Mouse (Mus musculus): Measurements from ENCODE around the gene Ccnjl. TPM values are rescaled to one million over a fixed set of nuclear protein-coding genes. Genes with fewer than 3 reads are reported as not detected.

Gene Ccnjl
- 17.2 and 26.0 TPM in 2 replicates for polyA plus RNA-seq (2012; rRNA removed)

DNA sequence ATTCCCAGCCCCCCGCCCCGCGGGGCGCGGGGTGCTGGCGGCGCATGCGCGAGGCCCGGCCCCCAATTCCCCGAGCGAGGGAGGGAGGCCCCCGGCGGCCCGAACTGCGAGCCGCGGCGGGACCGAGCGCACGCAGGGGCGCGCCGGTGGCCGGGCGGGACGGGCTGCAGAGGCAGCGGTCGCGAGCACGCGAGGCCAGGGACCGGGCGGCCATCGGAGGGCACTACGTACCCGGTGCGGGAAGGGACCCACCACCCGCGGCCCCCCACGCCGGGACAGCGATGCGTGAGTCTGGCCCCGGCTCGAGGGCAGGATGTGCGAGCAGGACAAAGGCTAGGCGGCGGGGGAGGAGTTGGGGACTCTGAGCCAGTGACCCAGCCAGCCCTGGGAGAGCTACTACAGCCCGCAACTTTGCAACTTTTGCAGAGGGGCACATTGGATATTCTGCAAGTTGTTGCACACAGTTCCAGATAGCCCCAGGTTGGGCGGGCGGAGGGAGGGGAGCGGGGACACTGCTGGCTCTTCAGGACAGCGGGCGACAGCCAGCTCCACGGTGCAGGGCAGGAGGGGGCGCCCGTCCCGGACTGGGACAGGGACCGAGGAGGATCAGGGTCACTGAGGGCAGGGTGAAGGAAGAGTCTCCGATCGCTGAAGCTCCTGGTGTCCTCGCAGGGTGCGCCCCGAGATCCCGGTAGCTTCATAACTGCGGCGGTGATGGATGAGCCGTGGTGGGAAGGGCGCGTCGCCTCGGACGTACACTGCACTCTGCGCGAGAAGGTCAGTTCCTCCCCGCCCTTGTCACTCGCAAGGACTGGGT is at the start of gene Ccnjl:
Gene Ccnjl (plus strand): TSS at position 102 of the 817 bp plus-strand sequence.

DNA sequence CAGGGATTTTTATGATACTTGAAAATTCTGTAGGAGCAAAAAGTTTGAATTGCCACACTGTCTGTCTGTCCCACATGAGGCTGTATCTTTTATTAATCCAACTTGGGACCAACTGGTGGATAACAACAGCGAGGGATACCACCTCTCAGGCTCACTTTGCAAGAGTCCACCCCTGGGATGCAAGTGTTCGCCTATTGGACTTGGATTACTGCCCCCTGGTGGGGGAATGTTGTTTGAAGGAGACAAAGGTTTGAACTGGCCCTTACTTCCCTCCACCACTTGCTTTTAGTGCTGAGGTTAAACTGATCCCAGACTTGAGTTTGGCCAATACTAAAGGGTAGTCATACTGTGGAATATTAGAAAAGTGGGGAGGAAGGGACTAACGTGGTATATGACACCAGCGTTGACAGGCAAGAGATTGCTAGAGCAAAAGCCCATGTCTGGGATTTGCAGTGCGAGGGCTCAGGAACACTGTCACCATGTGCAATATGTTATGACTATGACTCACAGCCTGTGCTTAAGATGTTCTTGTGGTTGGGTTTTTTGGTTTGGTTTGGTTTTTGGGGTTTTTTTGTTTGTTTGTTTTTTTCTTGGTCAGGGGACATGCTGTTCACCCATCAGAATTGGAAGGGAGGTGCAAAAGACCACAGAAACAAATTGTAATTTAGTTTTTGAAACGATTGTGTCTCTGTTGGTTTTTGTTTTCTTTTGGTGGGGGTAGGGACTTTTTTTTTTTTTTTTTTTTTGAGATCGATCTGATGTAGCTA is 57.9 kb downstream of the Ccnjl start, which contains the start of gene 4933415A04Rik:
Gene 4933415A04Rik (plus strand): TSS at position 717 of the 767 bp plus-strand sequence.

DNA sequence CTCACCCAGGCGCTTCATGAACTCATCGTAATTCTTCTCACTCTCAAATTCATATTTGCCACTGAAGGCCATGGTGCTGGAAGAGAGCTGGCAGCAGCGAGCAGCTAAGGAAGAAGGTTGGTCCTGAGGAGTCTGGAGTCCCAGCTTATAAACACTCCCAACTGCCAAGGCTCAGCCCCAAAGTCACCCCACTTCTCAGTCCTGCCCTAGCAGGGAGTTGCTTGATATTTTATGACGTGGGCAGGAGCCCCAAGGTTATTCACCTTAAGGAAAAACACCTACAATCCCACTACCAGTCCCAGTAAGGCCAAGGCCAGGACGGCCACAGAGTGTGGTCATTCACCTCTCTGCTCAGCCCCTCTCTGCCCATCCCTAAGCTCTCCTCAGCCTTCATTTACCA is 72.9 kb downstream of the Ccnjl start, which contains the start of gene Fabp6:
Gene Fabp6 (minus strand): TSS at position 101 of the 400 bp plus-strand sequence.

Other genes starting within 250 kb of the Ccnjl start
- gene Pttg1, start 102.5 kb upstream of the Ccnjl start, polyA plus RNA-seq (2012; rRNA removed) = 60.1 and 127 TPM in 2 replicates
- 20.4 and 27.7 TPM in 2 replicates for gene Slu7, start 95.0 kb upstream of the Ccnjl start, polyA plus RNA-seq (2012; rRNA removed)
- gene C1qtnf2, start 54.5 kb upstream of the Ccnjl start, polyA plus RNA-seq (2012; rRNA removed) = 2.5 and 2.7 TPM in 2 replicates
- gene 4933415A04Rik, start 58.3 kb downstream of the Ccnjl start, polyA plus RNA-seq (2012; rRNA removed) = 2.1 and 2.8 TPM in 2 replicates
- gene Fabp6, start 72.8 kb downstream of the Ccnjl start, polyA plus RNA-seq (2012; rRNA removed) = not detected in 2 replicates
- 52.4 and 58.9 TPM in 2 replicates for gene Pwwp2a, start 153.2 kb downstream of the Ccnjl start, polyA plus RNA-seq (2012; rRNA removed)
- 54.0 and 55.8 TPM in 2 replicates for gene Ttc1, start 219.2 kb downstream of the Ccnjl start, polyA plus RNA-seq (2012; rRNA removed)

Data from central nervous system, embryonic 11.5 days (tissue).